In the genomic region with DNA sequence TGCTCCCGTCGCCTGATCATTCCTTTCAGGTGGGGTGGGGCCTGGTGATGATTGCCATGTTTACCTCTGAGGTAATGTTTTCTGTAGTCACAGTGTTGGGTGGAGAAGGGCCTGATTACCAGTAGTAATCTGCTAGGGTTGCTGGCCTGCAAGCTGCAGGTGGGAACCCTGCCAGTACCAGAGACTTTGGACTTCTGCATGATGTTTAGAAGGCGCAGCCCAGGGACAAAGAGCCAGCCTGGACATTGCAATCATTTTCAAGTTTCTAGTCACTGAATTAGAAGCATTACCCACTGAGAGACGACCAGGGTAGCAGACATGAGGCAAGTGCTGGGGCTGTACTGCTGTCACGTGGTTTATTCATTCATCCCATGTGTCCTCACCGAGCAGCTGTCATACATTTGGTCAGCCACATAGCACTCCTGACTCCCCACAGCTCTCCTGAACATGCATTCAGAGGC, we compare ENCODE assay signal across 9 mouse cellular contexts.
DNase-seq lines count a peak whose midpoint lies in the region; ATAC-seq and TF ChIP-seq lines count a peak whose summit lies in the region.
"Had no signal": no experiment of that assay in that cellular context is flagged by ENCODE, and none has a peak within 500 bp of the region (broad histone marks: within the 10 kb centered on the region; RNA-seq: fewer than 3 reads in every experiment).

No protein-coding gene starts in this region.

- no peak for TF ChIP-seq CTCF in lung, adult 2 months (IDR thresholded peaks at IDR 0.05; ENCODE audit: insufficient read depth, low read length)

- H3K27me3 ChIP-seq in intestine, embryonic 15.5 days (replicated peaks), result no peaks in the 10 kb centered on the region
- H3K27me3 ChIP-seq: CH12.LX had no signal

- H3K9me3 ChIP-seq in intestine, embryonic 15.5 days, result no peaks in the 10 kb centered on the region

- 0 out of 2 replicates have a peak overlapping the region, but pooled peaks have one; percentile 1 for H3K4me2 ChIP-seq in intestine, embryonic 15.5 days (replicated peaks)

- intact Hi-C loops in gastrocnemius, postnatal 14 days (cut with DNase I; ENCODE audit: low total_unique reads), result no loop called here

- no peaks in the 10 kb centered on the region for H3K36me3 ChIP-seq in intestine, embryonic 15.5 days

- ATAC-seq in intestine, embryonic 15.5 days, result peak; percentile 95

- peak; percentile 32 for DNase-seq in gastrocnemius, adult 18-20 months (ENCODE audit: low spot score)
- DNase-seq in gastrocnemius, postnatal 14 days, result no peak
- DNase-seq in cerebellum, adult 18-20 months, result peak; percentile 36 to 50
- DNase-seq in lung, adult 2 months, result peak; percentile 21
- no peak for DNase-seq in testis, postnatal 14 days (ENCODE audit: low spot score)
- no peak for DNase-seq in frontal cortex, postnatal 14 days (ENCODE audit: low spot score in 2 of 2)
- no peak for DNase-seq in spleen, adult 18-20 months

- WGBS in intestine, embryonic 15.5 days, result 47% methylated on average over 6 of the region's 6 CpGs
- 62% methylated on average over 6 of the region's 6 CpGs for WGBS in lung, adult 2 months

- TF ChIP-seq POLR2A in lung, adult 2 months (IDR thresholded peaks at IDR 0.05; ENCODE audit: borderline replicate concordance, extremely low read depth, low read depth, low read length), result no peak

- H3K4me3 ChIP-seq in intestine, embryonic 15.5 days (replicated peaks), result no peak overlapping the region
- H3K4me3 ChIP-seq in lung, adult 2 months (replicated peaks; ENCODE audit: extremely low read depth, low read depth, low read length), result no peak overlapping the region

- peak overlapping the region; percentile 88 for H3K27ac ChIP-seq in intestine, embryonic 15.5 days

- H3K9ac ChIP-seq in intestine, embryonic 15.5 days, result no peak overlapping the region

- no peaks in the 10 kb centered on the region; the same call in 1 of the 2 replicates for H3K4me1 ChIP-seq in intestine, embryonic 15.5 days (replicated peaks)
- H3K4me1 ChIP-seq in lung, adult 2 months (ENCODE audit: control insufficient read depth, insufficient read depth, low read length), result peaks cover 5% of the 10 kb centered on the region

Comparison
In these comparisons a context has a peak if more than half of its experiments do, and no peak if none do; other contexts are left out.
1. DNase-seq: peak in gastrocnemius, adult 18-20 months (single experiment), cerebellum, adult 18-20 months (2 of 2) and lung, adult 2 months (single experiment); none in gastrocnemius, postnatal 14 days (single experiment), testis, postnatal 14 days (single experiment), frontal cortex, postnatal 14 days (0 of 2) and spleen, adult 18-20 months (0 of 2).